Mouse (Mus musculus) liver, embryonic 16.5 days (tissue): Measurements from ENCODE around the gene Fam162b. TPM values are rescaled to one million over a fixed set of nuclear protein-coding genes. Genes with fewer than 3 reads are reported as not detected.

Experiments
- ATAC-seq: fragments of 200-750 bp; cut with Nextera tagmentation; 2 replicates; pipeline ENCODE4 v1.8.0; 2017; ENCODE audit warnings: low read depth, mild to moderate bottlenecking, moderate number of reproducible peaks, moderate library complexity
- H3K27ac ChIP-seq: fragments of 300-500 bp; sonication (generic); 2 replicates; pipeline ENCODE4 v1.5.1; 2014; ENCODE audit warnings: mild to moderate bottlenecking, low read length
- H3K27me3 ChIP-seq: fragments of 300-500 bp; sonication (generic); 2 replicates; pipeline ENCODE4 v1.6.1; 2014; ENCODE audit warnings: low read depth, low read length, mixed read lengths; ENCODE audit not compliant: control insufficient read depth, insufficient read depth
- H3K36me3 ChIP-seq: fragments of 300-500 bp; sonication (generic); 2 replicates; pipeline ENCODE4 v1.6.1; 2014; ENCODE audit warnings: mild to moderate bottlenecking; ENCODE audit not compliant: control insufficient read depth, insufficient read depth
- H3K4me1 ChIP-seq: fragments of 300-500 bp; sonication (generic); 2 replicates; pipeline ENCODE4 v1.6.1; 2014; ENCODE audit warnings: low read depth, low read length, mixed read lengths; ENCODE audit not compliant: control insufficient read depth
- H3K4me2 ChIP-seq: fragments of 300-500 bp; sonication (generic); 2 replicates; pipeline ENCODE4 v1.6.1; 2014; ENCODE audit warnings: low read depth, low read length, mixed read lengths
- H3K4me3 ChIP-seq: fragments of 300-500 bp; sonication (generic); 2 replicates; pipeline ENCODE4 v1.5.1; 2014; ENCODE audit warnings: low read depth, mild to moderate bottlenecking, low read length
- H3K9ac ChIP-seq: fragments of 300-500 bp; sonication (generic); 2 replicates; pipeline ENCODE4 v1.6.1; 2014; ENCODE audit warnings: low read depth, low read length
- H3K9me3 ChIP-seq: fragments of 300-500 bp; sonication (generic); replicated peaks from 2 replicates; pipeline ENCODE4 v1.6.1; 2016; ENCODE audit warnings: low read length; ENCODE audit not compliant: control insufficient read depth
- WGBS: fragments of 180-500 bp; shearing (Covaris S2); extraction: QIAGEN DNeasy Blood & Tissue Kit; methylation state at CpG from one replicate; pipeline ENCODE4 v1.1.7; 2014; ENCODE audit not compliant: insufficient replicate concordance; 5-methylcytosine and 5-hydroxymethylcytosine counted together
- polyA plus RNA-seq: library from polyadenylated mRNA; unstranded; fragments of >200 nt; fragmentation: Nextera tagmentation; extraction: Ambion mirVana; gene quantifications from 2 replicates; pipeline ENCODE4 v1.2.1, GENCODE M21; 2015

Fam162b gene
- polyA plus RNA-seq, 1 experiment from 2014 or later, result not detected

DNA sequence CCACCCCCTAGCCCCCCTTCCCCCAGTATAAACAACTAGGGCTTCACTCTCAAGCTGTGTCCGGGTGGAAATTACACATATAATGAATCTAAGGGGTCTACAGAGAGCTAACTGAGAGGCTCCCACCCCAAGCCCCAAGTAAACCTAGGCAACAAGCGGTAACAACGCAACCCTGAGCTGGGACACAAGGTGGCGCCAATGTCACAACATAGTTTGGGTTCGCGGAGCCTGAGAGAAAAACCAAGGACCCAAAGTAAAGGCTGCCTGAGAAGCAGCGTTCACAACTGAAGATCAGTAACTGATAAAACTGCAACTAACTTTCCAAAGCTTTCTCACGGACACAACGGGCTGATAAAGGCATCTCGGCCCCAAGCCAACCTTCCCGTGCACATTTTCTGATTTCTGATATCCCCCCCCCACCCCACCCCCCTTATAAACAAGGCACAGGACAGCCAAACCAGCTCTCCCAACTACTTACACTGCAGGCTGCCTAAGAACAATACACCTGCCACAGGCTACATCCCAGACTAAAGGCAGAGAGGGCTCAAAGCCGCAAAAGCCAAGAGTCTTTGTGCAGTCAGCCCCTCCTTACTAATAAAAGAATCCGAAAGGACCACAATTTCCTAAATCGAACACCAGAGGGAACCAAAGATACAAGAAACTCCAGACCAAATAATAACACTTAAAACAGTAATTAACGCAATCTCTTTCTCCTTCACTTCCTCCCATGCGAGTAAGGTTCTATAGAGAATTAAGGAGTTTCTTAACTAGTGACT lies 36.8 kb downstream of the Fam162b start:
- no peaks in the 10 kb centered on the region for H3K4me1 ChIP-seq
- WGBS, result 2% methylated on average over 16 of the region's 16 CpGs
- no peak overlapping the region for H3K9ac ChIP-seq
- no peaks in the 10 kb centered on the region for H3K36me3 ChIP-seq
- peak; percentile 35; the same call in 1 of the 2 replicates for ATAC-seq
- peak overlapping the region; percentile 40 for H3K4me3 ChIP-seq
- no peaks in the 10 kb centered on the region for H3K27me3 ChIP-seq
- H3K9me3 ChIP-seq, result no peaks in the 10 kb centered on the region
- peak overlapping the region; percentile 59 for H3K4me2 ChIP-seq
- no peak overlapping the region for H3K27ac ChIP-seq

Other genes starting within 250 kb of the Fam162b start
- gene Gm49339, start 109.9 kb downstream of the Fam162b start, polyA plus RNA-seq, result 0.91 and 1.5 TPM in 2 replicates
- 1.5 and 1.6 TPM in 2 replicates for gene Lilr4b, start 109.9 kb downstream of the Fam162b start, polyA plus RNA-seq
- gene Lilrb4a, start 99.6 kb downstream of the Fam162b start, polyA plus RNA-seq, result 5.6 and 6.7 TPM in 2 replicates
- gene Gprc6a, start 40.9 kb upstream of the Fam162b start, polyA plus RNA-seq, result 0.05 and 0.18 TPM in 2 replicates
- gene Rfx6, start 87.2 kb upstream of the Fam162b start, polyA plus RNA-seq, result not detected in 2 replicates